Mouse (Mus musculus): ENCODE measurements around the gene Mif4gd.

GRCm38 (mm10) chr11:115623487-115624070, 10.8 kb upstream of the Mif4gd start:
- TF ChIP-seq CTCF (IDR thresholded peaks at IDR 0.05 in 2 of 3, conservative IDR thresholded peaks at IDR 0.05 in 1 of 3; ENCODE audit: control insufficient read depth in 1 of 3, insufficient read depth in 1 of 3, low read depth in 2 of 3, low read length in 3 of 3, poor library complexity in 1 of 3, severe bottlenecking in 1 of 3) (peak in 2 of 3 experiments; percentile 41 to 43; a peak in 4 of 6 replicates), POLR2A (IDR thresholded peaks at IDR 0.05; ENCODE audit: control insufficient read depth in 1 of 2, insufficient read depth in 1 of 2, low read depth in 1 of 2, low read length in 2 of 2, poor library complexity in 1 of 2) (no peak), GABPA (IDR thresholded peaks at IDR 0.05; ENCODE audit: low read depth, low read length) (no peak)

Data from MEL (cell line).